Mouse (Mus musculus) kidney, adult 8-10 months (tissue): ENCODE data around the gene Kbtbd12.

Experiments used
- DNase-seq, 2 experiments: peaks; one replicate each; pipeline ENCODE4 v3.0.0; 2022

Kbtbd12 gene

GRCm38 (mm10) chr6:88637611-88638301, at the start of gene Kbtbd12:
Gene Kbtbd12 (minus strand): TSS chr6:88637950.
- DNase-seq = no peak

DNA sequence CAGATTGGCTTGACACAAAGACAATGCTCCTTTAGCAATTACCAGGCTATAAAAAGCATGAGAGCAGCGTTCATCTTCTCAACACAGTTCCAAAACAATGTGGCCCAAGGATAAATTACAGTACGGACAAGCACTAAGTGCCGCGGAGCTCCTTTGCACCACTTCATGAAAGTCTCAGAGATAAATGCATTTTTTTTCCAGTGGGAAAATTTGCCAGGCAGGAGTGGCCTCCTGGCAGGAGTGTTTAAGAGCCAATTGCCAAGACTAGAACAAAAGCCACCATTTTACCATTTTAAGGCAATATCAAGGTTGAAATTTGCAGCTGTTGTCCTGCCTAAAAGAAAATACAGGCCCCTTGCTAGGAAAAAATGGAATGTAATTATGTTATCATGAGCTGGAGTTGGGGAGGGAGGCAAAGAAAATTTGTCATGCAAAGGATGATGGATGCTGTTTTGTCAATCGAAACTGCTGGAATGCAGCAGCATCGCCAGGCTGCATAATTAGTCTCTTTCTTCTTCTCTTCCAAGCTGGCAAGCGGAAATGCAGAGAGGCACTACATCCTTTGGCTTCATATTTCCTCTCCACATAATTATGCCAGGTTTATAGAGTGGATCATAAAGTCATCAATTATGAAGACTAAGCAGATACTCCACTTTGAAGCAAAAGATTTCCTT, 45.8 kb upstream of the Kbtbd12 start:
- DNase-seq = no peak

- no peak for DNase-seq
These were observed 43.3 kb upstream of the Kbtbd12 start for GRCm38 (mm10) chr6:88681026-88681425.

- DNase-seq = peak; percentile 23 to 52
These were observed 40.0 kb upstream of the Kbtbd12 start for GRCm38 (mm10) chr6:88677738-88678137.

- peak in 1 of 2 experiments; percentile 19 for DNase-seq
These were observed 39.3 kb upstream of the Kbtbd12 start for GRCm38 (mm10) chr6:88676753-88677736.

DNA sequence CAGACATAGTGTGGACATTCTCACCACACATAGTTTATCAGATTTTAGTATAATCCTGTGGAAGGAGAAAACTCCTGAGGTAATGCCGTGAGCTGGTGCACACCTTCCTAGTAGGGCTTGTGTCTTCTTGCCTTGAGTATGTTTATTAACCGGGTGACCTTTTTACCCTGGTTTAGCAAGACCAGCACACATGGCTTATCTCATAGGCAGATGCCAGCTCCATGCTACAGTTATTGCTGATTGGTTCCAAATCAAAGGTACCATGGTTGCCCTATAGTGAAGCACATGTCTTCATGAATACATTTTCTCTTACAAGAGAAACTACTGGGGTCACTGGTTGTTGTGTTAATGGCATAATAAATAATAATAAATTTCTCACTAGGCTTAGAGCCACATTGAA, 38.1 kb upstream of the Kbtbd12 start:
- DNase-seq = no peak

DNA sequence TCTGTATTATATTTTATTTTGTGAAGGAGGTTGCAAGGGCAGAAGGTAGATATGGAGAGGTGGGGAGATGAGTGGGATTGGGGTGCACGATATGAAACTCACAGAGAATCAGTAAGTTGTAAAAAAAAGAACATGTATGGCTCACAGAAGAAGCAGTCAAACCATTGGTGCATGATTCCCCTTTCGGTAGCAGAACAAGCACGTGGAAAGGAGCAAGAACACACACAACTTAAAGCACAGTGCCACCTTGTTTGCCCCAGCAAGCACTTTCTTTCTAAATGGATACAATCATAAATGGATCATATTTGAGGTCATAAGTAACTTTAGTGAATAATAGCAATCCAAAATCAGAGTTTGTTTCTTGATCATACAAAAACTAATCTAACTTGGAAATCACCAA, 24.5 kb upstream of the Kbtbd12 start:
- no peak for DNase-seq

GRCm38 (mm10) chr6:88661696-88662095, 23.9 kb upstream of the Kbtbd12 start:
- peak; percentile 21 to 24 for DNase-seq

DNA sequence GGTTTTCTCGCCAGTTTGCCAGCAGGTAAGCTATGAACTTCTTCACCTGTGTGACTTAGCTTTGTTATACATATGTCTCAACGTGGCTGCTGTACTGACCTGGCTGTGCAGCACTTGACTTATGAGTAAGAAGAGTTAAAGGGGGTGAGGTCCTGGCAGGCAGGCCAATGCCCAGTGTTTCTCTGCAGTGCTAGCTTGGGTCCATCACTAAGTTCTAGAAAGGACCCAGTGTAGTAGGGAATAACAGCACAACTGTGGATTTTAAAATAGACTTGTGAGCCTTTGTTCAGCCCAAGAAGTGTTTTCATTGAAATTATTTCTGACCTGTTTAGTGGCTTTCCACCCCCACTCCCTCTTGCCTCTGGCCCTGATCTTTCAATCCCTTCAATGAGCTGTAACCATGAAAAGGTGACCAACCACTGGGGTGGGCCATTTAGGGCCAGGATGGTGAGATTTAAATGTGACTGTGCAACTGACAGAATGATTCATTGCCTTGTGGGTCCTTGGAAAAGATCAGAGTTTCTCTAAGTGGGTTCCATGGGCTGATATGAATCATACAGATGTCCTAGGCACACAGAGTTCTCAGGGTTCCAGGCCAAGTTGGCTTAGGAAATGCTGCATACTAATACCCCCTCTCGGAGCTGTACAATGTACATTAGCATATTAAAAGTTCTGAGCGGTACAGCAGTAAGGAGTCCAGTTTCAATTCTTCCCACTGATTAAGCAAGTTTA, 10.0 kb upstream of the Kbtbd12 start:
- DNase-seq = peak in 1 of 2 experiments; percentile 32

- DNase-seq = no peak
These were observed 7.0 kb upstream of the Kbtbd12 start for GRCm38 (mm10) chr6:88644786-88645185.

GRCm38 (mm10) chr6:88641346-88641920, 3.7 kb upstream of the Kbtbd12 start:
- DNase-seq = peak; percentile 28 to 41

- no peak for DNase-seq
These were observed 2.6 kb upstream of the Kbtbd12 start for GRCm38 (mm10) chr6:88640331-88640730.

DNA sequence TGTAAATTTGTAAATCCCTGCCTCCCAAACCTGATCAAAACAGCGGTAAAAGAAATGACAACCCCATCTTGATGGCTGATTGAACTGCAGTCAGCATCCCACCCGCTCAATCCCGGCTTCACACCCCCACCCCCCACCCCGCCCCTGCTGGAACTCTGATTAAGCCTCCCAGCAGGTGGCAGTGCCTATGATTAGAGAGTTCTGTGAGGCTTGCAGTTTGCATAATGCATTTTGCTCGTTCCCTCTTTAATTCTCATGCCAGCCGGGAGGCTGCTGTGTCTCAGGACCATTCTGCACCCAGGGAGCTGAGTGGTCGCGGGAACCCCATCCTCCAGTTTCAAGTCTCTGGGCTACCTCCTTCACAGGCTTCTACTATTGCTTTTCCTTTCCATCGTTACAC, 2.2 kb upstream of the Kbtbd12 start:
- DNase-seq = no peak

DNA sequence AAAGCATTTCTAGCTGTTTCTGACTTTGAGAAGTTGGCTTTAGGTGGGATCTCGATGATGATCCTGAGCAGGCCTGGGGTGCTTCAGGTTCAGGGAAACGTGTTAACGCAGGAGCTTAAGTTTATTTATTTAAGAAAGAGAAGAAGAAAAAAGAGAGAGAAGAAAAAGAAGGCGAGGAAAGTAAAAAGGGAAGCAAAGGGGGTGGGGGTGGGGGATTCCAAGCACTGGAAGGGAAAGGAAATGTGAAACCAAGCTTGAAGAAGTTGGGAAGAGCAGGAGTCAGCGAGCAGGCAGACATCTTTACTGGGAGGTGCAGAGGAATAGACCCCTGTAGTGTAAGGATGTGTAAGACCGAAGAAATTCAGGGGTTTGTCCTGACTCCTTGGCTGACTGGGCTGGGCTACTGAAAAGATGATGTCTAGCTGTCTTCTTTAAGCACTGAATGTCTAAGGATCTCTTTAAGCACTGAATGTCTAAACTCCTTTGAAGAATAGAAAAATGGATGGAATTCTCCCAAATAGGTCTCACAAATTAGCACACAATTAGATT, 1.7 kb upstream of the Kbtbd12 start:
- no peak for DNase-seq

- DNase-seq = no peak
These were observed 1.2 kb upstream of the Kbtbd12 start for GRCm38 (mm10) chr6:88638917-88639316.

DNA sequence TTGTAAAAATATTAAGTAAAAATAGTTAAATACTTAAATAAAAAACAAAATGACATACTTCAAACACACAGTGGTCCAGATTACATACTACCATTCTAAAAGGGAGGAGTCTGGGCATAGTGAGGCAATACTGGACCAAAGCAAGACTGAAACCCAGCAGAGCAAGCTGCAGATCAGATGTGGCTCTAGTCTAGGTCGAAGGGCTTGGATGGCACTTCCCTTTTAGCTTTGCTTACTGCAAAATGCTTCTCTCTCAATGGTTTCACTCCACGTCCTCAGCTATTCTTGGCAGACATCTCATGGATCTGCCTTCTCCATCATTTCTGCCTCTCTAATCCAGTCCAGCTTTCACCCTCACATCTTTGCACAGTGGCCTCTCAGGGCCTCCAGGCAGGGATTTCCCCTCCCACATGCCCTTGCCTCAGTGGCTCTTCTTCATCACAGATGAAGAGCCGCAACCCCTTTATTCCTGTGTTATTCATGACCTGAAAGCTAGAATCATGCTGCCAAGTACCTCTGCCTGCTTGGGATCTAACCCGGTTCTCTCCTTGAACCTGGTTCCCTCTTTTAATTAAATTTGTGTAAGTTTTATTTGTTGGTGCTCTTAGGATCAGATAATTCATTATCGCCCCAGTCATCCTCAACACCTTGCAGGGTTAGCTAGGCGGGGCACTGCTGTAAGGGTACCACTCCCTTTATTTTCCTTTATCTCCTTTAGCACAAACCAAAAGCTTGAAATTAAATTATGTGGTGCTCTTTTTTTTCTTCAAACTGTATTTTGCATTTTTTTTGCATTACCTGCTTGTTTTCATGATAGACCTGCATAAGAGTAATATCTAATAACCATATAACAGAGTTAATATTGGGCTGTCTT, 1.6 kb downstream of the Kbtbd12 start:
- DNase-seq = no peak

- DNase-seq = no peak
These were observed 6.5 kb downstream of the Kbtbd12 start for GRCm38 (mm10) chr6:88631293-88631692.

- no peak for DNase-seq
These were observed 7.2 kb downstream of the Kbtbd12 start for GRCm38 (mm10) chr6:88630560-88630959.

GRCm38 (mm10) chr6:88629821-88630220, 7.9 kb downstream of the Kbtbd12 start:
- DNase-seq = no peak

DNA sequence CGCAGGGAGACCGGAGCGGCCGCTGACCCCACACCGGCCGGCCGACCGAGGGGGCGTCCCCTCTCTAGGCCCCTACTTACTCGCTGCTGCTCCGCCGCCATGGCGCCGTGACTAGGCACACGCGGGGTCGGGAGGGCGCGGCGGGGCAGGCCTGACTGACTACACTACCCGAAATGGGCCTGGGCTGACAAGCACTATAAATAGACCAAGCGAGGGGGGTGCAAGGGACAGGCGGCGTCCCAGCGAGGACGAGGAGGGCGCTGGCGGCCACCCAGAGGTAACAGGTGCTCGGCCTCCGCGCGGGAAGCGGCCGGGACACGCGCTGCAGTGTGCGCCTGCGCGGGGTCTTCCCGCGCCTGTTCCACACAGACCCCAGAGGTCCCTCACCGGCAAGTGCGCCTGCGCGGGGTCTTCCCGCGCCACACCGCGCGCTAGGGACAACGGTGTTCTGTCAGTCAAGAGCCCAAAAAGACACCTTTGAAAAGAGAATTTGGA, 10.4 kb downstream of the Kbtbd12 start:
- peak; percentile 33 to 43 for DNase-seq

- no peak for DNase-seq
These were observed 10.8 kb downstream of the Kbtbd12 start for GRCm38 (mm10) chr6:88626912-88627311.
